Mouse (Mus musculus) mesoderm, embryonic 11.5 days (tissue): ENCODE data around the gene Orm2.
A peak's percentile ranks its signal among the peaks of the same experiment; 100 is the strongest.

Experiments
- DNase-seq: peaks from one replicate; pipeline ENCODE4 v3.0.0-alpha.2; 2012; ENCODE audit warnings: low read depth, low spot score

The Orm2 gene

DNA sequence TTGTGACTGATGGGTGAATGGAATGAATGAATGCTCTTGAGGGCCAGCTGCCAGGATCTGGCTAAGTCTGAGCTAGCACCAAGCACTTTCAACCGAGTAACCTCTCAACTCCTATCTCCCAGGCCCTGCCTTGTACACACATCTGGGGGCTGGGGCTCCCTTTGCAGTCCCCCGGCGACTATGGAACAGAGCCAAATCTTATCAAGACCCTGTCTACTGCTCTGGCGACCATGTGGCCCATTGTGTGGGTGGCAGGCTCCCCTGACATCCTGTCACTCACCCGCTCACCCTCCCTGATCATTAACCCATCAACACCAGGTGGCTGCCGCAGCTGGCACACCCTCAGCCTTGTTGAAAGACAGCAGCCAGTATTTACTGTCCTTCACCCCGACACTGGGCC, 42.8 kb downstream of the Orm2 start:
- DNase-seq = no peak

DNA sequence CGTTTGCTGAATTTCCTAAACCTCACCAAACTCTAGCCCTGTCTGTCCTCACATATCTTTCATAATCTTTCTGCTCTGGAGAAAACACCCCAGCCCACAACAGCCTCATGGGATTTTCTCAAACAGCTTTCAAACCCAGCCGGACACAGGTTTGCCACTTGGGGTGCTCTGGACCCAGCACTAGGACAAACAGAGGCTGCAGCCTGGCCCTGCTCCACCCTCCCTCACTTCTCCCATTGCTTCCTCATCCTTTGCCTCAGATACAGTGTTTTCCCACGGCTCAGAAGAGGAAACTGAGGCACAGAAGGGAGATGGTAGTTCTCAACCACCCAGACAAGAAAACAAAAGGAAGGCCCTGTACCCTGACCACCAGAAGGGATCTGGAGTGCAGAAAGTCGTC, 43.4 kb downstream of the Orm2 start:
- no peak for DNase-seq

DNA sequence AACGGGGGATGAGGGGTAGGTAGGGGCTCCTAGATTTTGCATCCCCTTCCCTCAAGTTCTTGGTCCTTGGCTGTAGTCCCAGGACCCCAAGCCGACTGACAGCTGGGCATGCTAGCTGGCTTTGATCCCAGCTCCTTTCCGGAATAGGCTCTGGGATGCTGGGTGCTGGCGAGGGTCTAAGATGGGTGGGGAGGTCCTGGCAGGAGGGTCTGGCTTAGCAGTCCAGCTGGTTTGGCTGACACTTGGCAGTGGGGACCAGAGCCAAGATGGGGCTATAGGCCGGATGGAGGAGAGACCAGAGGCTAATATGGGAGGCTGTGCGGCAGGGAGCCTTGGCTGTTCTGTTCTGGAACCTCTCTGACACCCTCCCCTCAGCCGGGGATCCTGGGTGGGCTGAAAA, 46.0 kb downstream of the Orm2 start:
- no peak for DNase-seq

DNA sequence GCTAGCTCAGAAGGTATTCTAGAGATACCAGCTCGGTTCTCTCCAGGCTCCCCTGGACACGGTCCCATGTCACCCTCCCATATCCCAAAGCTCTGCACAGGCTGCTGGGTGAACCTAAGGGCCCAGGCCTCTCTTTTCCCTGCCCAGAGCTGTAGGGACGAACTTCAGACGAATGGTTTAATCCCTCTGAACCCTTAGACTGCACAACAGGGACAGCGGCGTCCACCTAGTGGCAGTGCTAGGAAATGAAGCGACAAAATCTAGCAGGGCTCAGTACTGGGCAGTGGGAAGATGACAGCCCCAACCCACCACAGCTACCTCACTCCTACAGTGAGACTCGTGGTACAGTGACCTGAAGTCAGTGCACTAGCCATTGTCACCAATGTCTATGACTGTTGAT, 46.4 kb downstream of the Orm2 start:
- peak; percentile 74 for DNase-seq

DNA sequence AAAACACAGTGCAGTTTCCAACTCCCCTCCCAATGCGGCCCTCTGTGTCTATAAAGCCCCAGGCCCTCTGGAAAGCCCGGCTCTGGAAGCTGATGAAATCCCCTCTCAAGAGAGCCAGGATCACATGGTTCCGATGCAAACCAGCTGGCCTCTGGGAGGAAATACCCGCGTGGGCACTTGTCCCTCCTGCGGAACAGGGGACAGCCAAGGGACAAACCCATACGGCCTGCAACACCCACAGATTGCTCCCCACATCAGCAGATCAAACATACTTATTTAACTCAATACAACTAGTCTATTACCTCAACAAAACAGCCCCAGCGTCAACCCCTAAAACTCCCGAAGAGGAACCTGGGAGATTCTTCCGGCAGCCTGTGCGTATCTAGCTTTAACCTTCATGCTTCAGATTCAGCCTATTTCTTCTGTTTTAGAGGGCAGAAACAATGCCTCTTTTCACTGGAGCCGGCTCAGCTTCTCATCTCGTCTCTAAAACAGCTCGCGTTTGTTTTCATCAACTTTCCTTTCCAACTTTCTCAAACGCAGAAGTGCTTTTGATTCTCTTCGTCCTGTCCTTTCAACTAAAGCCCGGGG, 47.2 kb downstream of the Orm2 start:
- DNase-seq = no peak

DNA sequence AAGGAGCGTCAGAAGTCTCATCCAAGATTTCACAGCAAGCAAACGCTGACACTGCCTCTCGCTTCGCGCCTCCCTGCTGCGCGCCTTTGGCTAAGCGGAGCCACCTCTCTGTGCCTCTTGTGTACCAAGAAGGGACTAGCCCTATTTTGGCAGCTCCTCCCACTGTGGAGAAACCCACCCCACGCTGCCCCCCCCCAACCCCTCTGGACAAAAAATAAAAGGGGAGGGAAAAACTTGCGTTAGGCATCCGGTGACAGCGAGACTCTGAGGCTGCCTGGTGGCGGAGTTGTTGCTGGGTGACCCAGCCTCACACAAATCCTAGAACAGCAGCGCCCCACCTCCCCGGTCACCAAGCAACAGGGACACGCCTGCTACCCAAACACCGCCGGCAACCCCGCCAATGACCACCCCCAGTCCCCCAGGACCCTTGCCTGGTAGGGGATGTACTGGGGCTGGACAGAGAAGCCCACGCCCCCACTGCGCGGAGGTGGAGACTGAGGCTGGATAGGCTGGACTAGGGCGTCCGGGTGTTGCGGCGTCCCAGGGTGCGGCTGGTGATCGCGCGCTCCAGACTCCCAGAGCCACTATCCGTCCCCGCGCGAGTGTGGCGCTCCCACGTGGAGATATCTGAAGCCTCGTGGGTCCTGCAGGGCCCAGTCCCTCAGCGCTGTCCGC, 47.8 kb downstream of the Orm2 start:
- DNase-seq = peak; percentile 78

DNA sequence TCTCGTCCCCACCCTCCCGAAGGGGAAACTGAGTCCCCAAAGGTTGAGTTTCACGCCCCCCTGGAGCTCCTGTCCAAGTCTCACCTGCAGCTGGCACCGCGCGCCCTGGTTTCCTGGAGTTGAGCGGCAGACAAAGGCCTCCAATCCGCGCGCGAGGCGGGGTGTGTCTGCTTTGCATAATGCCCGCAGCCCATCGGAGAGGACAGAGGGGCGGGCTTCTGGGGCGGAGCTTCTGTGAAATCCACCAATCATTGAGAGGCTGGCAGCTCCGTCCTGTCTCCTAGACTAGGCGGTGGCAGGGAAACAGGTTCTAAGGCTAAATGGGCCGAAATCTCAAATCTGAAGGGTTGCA, 48.3 kb downstream of the Orm2 start:
- DNase-seq = peak; percentile 95

DNA sequence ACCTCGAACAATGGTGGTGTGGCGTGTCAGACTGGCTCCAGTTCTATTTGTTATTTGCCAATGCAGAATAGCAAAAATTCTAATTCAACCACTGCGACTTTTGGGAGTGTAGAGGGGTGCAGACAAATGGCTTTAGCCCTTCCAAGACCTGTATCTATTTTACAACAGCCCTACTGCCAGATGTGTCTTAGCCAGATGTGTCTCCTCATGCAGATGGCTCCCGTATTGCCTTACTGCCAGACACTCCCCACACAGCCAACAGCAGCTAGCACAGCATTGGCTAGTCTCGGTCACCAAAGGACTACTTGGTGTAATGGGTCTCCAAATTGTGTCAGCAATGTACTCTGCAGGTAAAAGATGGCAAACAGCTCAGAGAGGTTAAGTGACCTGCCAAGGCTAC, 49.0 kb downstream of the Orm2 start:
- DNase-seq = no peak

DNA sequence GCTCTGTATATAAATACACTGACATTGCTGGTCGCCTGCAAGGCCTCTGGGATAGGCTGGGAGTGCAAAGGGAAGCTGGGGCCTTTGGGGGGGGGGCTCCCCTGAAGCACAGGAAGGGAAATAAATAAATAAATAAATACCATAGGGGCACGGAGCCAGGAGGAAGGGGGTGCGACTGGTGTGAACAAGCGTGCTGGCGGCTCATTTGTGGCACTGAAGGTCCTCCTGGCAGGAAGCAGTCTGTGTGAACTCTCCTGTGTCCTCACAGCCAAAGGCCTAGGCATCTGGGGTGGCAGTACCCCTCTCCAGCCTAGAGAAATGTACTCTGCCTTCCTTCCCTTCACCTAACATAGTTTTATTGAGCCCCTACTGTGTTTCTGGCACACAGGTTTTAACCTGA, 52.7 kb downstream of the Orm2 start:
- no peak for DNase-seq
